Mouse (Mus musculus): ENCODE measurements around the gene Sell.

- TF ChIP-seq CTCF (IDR thresholded peaks at IDR 0.05; ENCODE audit: extremely low read depth, insufficient read length, insufficient replicate concordance, low read depth, low read length) (no peak), POLR2A (IDR thresholded peaks at IDR 0.05; ENCODE audit: low read depth, low read length) (no peak)
Observed at GRCm38 (mm10) chr1:164087872-164088271, 26.1 kb downstream of the Sell start.

All from small intestine, adult 2 months (tissue).